Mouse (Mus musculus): ENCODE measurements at regions not wholly inside any gene's neighbourhood (a gene's known extent, or its start where the extent isn't known, plus 50 kb on each side); places are given as distances from the start of the nearest gene placed in this dataset.

DNA sequence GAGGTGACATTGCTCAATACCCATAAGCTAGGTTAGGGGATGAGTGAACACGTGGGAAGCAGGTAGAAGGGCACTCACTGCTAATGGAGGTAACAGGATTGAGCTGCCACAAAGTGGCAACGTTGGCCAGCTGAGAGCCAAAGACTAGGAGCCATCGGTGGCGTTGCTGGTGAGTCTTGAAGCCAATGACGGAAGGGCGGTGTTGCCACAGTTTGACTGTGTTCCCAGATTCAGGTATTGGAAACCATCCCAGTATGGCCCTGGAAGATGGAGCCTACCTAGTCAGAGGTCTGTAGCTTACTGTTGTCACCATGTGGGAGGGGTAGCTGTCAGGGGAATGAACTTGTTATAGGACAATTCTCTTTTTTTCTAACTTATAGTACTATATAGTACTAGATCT, 158.4 kb downstream of the Ly86 start:
- no peak for ATAC-seq (replicated peaks; ENCODE audit: poor library complexity)

DNA sequence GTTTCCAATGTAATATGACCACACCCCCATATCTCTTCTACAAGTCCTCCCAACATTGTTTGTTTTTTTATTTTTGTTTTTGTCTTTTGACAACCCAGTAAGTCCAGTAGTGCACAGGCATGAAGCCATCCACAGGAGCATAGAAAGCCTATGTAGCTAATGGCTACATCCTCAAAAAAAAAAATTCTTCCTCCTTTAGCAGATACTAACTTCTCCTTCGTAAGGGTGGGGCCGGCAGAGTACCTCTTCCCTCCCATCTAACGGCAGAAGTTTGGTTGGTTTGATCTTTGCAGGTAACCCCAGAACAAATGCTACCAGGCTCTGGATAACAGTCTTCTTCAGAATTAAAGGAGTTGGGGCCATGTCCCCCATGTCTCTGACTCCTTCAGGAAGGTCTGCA, 158.9 kb downstream of the Ly86 start:
- ATAC-seq (replicated peaks; ENCODE audit: poor library complexity): 0 out of 2 replicates have a peak, but pooled peaks have one; percentile 34

DNA sequence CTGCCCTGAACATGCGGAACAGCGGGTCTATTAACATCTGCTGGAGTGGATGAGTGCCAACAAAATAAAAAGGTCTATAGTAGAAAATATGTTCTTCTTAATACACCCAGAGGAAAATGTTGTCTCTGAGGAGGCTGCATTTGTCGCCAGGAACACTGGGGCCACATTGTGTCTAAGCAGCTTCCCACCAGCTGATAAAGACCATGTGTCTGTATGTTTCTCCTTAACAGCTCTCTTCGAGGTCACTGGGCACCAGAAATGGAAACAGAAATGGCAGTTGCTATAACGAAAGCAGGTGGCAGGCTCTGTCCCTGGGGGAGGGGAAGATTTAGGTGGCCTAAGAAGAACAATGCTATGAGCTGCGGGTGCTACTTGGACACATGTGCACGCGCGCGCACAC, 159.4 kb downstream of the Ly86 start:
- ATAC-seq (replicated peaks; ENCODE audit: poor library complexity): peak; percentile 23

DNA sequence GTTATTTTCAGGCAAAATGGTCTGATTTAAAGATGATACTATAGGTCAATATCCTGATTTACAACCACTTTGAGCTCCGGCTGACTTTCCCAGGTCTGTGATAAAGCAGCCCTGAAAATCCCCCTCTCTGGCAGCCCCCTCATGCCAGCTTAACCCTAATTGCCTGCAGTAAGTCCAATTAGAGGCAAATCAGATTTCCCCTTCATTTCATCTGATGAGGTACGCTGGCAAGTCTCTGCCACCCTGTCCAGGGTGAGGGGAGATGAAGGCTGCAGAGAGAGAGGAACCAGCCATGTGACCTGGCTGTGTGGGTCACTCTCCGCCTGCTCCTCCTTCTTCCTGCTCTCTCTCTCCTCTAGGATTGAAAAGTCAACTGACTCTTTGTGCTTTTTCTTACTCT, 160.6 kb downstream of the Ly86 start:
- no peak for ATAC-seq (replicated peaks; ENCODE audit: poor library complexity)

DNA sequence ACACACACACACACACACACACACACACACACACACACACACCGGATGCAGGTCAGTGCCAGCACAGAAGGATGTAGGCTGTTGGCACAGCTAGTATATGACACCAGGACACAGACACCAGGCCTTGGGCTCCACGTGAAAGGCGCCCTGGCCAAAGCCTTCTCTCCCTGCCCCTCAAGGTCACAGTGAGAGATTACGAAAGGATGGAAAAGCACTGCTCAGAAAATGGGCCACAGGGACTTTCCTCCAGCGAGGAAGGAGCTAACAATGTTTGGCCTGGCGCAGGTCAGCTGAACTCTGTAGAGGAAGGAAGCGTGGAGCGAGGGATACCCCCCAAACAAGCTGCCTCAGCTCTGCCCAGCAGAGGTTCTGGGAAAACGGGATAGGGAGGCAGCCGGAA, 161.0 kb downstream of the Ly86 start:
- ATAC-seq (replicated peaks; ENCODE audit: poor library complexity): no peak

DNA sequence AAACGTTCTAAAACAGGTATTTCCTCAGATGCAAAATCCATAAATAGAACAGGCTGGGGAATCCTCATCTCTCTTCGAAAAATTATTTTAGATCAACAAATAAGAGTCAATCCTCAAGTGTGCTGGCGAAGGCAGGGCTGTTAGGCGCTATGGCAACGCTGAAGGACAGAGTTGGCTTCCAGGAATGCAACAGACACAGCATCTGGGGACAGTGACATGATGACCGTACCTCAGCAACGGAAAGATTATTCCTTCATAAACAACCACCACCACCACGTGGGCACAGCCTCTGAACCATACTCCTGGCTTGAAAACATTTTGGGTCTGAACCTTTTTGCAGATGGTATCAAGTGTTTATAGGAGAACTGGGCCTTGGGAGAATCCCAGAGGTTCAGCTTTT, 161.7 kb downstream of the Ly86 start:
- ATAC-seq (replicated peaks; ENCODE audit: poor library complexity): no peak

DNA sequence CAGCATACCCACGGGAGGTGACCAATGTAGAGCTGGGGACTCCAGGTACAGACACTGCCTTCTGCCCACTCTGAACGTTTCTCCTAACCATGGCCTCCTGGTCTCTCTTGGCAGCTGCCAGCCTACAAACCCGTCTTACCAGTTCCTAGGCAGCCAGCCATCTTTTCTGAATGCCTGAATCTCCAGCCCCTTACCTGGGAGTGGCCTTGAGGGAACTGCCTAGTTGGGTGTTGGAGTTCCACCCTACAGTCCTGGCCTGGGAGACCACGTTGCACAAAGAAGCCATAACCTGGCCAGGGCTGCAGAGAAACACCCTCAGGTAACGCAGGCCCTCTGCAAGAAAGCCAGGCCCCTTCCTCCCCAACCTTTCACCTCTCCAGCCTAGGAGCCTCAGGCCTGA, 162.1 kb downstream of the Ly86 start:
- ATAC-seq (replicated peaks; ENCODE audit: poor library complexity): no peak

DNA sequence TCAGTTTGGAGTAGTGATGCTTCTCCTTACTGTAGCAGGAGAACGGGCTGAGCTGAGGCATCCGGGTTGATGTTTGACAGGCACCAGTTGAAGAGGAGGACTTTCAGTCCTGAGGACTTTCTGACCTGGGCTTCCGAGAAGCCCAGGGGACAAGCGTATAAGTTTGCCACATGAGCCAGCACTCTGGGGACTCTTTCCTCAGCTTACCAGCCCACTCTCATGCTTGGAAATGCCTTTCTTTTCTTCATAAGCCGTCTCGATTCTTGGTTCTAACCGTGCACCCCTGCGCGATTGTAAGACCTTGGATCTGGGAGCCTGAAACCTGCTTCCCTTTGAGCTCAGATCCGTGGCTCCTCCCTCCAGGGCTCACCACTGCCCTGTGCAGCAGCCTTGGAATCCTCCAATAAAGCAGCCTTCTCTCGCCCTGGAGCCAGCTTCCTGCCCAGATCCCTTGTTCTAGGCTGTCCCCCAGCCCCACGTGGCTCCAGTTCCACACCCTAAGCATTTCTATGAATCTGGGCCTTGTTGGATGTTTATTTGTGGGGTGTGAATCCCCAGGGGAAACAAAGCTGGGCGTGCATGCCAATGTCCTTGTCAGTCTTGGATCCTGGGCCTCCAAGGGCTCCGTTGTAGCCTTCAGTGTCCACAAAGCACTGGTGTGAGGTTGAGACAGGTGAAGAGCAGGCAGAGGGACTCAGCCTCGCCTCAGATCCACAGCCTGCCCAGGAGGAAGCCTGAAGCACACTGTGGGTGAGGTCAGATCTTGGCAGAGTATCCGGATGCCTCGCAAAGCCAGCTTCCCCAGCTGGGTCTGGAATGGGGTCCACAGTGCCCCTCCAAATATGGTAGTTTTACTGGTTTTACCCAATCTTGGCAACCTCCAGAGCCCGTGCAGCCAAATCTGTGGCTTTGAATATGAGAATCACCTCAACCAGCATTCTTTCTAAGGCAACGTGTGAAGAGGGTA, 163.7 kb downstream of the Ly86 start:
- ATAC-seq (replicated peaks; ENCODE audit: poor library complexity): peak; percentile 16; the same call in 1 of the 2 replicates

DNA sequence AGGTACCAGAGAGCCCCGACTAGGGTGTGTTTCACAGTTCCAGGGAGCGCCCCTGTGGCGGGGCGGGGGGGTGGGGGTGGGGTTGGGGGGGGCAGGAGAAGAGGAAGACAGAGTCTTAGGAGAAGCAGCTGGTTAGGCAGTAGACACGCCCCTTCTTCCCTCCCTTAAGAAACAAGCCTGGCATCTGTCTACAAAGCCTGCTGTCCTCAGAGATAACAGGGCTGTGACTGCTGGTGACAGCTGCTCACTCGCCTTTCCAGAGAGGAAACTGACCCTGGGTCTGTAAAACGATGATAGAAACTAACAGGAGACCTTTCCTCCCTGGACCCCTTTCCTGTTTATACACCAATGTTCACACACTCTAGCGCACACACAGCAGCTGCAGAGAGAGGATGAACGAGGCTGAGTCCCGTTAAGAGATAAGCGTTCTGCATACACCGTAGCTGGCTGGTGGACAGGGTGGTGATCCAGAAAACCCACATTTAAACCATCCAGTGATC, 164.4 kb downstream of the Ly86 start:
- ATAC-seq (replicated peaks; ENCODE audit: poor library complexity): peak; percentile 86

DNA sequence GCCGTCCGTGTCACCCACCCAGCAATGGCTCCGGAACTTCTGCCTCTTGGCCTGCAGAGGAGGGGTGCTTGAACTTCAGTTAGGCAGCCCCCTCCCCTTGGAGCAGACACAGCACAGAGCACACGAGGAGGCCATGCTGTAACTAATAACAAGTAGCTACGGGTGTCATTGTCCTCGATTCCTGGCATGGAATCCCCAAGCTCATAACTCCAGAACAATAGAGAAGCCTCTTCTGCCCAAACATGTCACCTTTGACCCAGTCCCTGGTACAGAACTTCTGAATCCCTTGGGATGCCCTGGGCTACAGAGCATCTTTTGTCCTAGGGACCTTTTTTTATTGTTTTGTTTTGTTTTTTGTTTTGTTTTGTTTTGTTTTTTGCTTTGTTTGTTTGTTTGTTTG, 165.5 kb downstream of the Ly86 start:
- ATAC-seq (replicated peaks; ENCODE audit: poor library complexity): no peak

DNA sequence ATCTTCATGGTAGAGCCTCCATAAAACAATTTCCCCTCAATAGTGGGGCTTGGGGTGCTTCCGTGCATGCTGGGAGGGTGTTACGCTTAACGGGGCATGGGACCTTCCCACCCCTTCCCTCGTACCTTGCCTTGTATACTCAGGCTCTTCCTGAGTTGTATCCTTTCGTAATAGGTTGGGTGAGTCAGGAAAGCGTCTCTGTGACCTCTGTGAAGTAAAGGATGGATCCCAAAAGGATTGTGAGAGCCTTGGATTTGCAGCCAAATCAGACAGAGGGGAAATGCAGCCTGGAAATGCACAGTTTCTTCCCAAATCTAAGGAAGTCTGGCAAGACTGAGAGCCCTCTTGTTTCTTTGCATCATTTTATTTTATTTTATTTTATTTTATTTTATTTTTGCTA, 166.0 kb downstream of the Ly86 start:
- ATAC-seq (replicated peaks; ENCODE audit: poor library complexity): no peak

DNA sequence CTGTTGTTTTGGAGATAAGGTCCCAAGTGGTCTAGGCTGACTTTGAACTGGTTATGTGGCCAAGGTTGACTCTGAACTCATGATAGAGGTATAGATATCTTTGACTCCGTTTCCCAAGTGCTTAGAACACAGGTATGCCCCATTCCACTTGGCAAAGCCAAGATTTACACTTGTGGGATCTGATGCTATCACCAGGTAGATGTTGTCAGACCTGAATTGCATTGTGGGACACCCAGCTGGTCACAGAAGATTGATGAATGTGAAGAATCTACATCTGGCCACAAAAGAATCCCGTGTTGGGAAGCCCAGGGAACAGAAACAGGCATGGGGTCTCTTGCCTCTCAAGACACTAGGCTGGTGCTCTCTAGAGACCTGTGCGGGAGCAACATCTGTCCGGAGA, 166.4 kb downstream of the Ly86 start:
- ATAC-seq (replicated peaks; ENCODE audit: poor library complexity): no peak

DNA sequence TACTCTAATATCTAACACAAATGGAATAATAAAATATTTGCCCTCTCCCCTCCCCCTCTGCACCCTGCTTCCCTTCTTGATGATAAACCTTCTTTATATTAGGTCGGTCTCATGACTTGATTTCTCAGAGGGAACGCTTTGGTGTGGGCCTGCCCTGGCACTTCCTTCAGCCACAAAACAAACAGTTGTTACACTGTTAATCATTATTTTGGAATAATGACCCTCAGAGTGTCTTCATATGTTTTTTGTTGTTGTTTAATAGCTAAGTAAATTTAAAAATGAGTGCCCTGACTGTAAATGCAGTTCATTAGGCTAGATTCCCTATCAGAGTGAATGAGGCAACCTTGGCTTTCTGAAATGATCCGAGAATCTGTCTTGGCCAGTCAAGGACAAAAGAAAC, 167.8 kb downstream of the Ly86 start:
- no peak for ATAC-seq (replicated peaks; ENCODE audit: poor library complexity)

DNA sequence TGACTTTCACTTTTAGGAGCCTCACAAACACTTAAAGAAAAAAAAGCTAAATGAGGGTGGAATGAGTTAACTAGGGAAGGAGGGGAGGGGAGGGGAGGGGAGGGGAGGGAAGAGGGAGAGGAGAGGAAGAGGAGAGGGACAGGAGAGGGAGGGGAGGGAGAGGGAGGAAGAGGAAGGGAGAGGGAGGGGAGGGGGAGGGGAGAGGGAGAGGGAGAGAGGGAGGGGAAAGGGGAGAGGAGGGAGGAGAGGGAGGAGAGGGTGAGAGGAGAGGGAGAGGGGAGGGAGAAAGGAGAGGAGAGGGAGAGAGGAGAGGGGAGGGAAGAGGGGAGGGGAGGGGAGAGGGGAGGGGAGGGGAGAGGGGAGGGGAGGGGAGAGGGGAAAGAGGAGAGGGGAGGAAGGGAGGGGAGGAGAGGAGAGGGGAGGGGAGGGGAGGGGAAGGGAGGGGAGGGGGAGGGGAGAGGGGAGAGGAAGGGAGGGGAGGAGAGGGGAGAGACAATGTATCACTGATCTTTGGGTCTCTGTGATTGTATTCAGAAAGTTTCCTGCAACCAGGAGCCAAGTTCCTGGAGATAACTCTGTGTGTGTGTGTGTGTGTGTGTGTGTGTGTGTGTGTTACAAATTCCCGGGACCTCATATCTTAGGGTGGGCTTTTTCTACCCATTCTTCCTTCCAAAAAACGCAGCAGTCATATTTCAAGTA, 168.3 kb downstream of the Ly86 start:
- no peak for ATAC-seq (replicated peaks; ENCODE audit: poor library complexity)

DNA sequence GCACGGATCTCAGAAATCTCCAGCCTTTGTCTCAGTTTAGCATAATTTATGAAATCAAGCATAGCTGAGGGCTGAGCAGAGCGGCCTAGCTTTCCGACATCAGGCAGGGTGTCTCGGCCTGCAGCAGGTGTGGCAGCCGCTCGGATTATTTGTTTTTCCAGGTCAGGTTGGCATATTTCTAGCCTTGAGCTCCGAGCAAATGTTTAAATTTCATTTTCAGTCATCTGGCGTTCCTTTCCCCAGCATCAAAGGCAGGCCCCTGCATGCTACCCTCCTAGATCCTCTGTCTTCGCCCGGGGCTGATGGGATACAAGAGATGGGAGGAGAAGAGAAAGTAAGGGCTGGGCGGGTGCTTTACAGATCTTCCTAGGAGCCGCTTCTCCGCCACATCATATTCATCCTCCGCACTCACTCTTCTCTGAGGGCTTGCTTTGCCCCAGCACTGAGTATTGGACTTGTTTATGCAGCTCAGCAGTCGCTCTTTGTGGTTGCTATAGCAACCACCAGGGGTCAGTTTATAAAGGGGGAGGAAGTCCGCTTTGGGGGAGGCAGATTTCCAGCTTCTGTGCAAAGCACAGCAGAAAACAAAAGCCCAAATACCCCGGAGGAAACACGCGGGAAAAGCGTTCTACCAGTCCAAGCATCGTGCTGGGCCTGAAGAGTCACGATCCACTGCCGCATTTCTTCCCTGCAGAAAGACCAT, 169.0 kb downstream of the Ly86 start:
- no peak for ATAC-seq (replicated peaks; ENCODE audit: poor library complexity)

DNA sequence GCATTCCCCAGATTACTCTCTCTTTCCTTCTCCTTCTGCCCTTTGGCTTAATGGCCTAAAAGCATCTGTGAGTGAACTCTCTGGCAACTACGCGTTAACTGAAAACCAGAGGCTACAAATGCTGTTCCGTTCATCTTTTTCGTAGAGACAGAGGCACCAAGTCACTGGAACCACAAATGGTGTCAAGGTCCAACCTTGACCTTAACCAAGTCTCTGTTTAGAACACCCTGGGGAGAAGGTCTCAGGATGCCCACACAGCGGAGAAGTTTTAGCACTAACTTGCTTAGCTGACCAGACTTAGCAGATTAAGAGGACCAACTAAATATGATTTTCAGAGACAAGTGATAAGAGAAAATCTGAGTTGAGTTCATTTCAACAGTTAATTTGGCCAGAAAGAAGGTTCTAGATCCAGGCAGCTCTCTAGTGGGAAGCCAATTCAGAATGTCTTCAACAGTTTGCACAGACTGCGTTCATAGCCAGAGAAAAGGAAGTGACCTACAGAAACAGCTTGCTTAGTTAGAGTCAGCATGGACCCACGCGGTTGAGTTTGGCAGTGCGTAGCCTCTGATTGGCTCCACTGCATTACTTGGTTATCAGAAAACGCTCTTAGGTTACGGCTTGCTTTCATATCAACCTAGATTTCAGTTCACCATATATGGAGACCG, 169.8 kb downstream of the Ly86 start:
- ATAC-seq (replicated peaks; ENCODE audit: poor library complexity): peak; percentile 46; the same call in 1 of the 2 replicates

DNA sequence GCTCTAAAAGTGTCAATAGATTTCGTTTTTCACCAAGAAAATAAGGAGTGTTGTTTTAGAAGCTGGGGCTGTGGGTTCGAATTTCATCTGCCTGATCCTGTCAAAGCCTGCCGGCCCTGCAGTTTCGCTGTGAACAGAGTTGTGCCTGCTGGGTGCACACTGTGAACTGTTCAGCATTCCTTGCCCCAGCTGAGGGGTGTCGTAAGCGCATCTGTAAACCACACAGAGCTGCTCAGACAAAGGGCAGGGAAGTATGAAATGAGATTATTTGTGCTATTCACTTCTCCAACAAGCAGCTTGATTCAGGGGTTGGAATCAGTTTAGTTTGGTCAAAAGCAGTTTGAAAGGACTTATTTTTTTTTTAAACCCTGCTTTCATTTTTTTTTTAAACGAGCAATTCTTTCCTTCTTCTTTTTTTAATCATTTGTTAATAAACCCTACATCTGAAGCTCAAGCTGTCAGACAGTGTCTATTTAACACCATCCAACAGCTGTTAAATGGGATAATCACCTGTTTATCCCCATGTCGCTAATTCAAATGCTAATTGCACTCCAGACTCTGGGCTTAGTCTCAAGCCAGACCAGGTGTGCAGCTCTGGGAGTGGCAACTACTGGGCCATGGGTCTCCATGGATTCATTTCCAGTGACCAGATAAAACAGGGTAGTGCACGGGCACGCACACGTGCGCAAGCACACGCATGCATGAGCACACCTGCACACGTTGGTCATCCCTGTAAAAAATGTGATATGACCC, 172.2 kb downstream of the Ly86 start:
- peak; percentile 58 for ATAC-seq (replicated peaks; ENCODE audit: poor library complexity)

DNA sequence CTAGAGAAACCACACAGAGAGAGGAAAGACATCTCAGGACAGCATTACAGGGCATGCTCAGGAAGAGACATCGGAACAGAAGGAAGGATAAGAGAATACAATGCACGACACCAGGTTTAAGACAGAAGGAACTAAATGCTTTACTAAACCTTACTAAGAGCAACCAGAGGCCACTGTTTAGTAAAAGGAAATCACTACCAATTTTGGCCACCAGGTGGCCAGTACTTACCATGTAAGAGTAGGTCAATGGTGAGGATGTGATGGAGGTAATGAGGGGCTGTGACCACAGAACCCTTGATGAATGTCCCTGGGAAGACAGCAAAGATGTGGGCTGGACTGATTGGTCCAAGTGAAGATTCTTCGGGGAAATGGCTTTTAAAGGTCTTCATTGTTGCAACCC, 174.9 kb downstream of the Ly86 start:
- ATAC-seq (replicated peaks; ENCODE audit: poor library complexity): peak; percentile 84

DNA sequence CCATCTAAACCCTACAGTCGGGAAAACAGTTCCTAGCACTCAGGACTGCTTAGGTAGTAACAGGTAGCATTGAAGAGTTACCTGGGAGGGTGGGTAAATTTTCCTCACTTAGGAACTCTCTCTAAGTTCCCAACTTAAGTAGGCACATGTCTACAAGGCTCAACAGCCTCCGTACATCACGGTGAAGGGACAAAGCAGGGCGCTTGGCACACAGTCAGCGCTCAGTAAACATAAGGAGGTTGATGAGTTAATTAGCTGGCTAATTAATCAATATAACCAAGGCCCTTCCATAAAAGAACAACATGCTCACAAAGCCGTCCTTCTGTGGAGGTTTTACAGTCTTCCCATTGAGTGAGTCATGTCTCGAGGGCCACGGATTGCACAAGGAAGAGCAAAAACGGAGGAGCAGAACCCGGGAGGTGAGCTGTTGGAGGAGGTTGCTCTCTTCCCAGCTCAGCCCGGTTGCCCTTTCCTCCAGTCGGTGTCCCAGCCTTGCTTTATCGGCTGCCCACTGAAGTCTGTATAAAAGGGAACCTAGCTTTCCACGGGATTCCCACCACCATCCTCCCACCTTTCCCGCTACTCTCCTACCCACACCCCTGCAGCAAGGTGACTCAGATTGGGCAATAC, 180.2 kb downstream of the Ly86 start:
- no peak for ATAC-seq (replicated peaks; ENCODE audit: poor library complexity)

DNA sequence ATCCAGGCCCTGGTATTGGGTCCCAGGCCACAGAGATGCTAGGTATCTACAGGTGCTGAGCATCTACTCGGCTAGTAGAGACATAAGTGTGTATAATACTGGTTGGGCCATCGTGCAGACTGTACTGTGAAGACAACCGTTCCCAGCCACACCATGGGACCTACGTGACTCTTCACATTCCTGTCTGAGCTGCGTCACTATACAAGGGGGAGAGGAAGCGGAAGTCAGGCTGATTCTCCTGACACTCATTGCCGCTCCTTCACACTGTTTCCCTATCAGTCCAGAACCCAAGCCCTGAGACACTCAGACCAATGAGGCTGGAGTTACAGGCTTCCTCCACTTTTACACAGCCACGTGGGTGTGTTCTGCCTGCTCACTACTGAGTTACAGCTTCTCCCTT, 181.1 kb downstream of the Ly86 start:
- ATAC-seq (replicated peaks; ENCODE audit: poor library complexity): no peak
